Mouse (Mus musculus): ENCODE data around the gene Armc3. TPM values are rescaled to one million over a fixed set of nuclear protein-coding genes. Genes with fewer than 3 reads are reported as not detected.
A peak's percentile ranks its signal among the peaks of the same experiment; 100 is the strongest.

Gene Armc3
- polyA plus RNA-seq, 1 experiment = 0.08 TPM

DNA sequence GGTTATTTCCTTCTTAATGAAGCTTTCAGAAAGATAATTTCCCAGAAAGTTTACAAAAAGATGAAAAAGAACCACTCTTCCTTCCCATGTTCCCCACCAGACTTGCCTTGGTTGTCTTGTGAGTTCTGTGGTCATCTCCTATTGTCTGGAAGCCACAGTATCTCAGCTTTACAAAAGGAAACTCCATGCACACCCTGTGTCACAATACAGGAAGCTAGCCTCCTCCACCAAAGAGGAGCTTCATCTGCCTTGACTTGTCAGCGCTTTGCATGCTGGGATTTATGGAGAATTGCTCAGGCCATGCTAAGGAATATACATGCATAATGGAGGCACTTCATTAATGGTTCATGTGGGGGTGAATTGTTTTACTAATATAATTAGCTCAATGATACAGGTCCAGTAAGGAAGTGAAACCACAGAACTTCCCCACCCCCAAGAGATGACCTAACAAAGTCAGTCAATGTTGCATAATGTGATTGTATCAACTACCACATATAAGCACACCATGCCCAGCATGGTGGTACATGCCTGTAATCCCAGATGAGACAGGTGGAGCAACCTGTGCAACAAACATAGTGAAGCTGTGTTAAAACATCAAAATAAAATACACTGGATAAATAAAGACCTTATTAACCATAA is 152.6 kb downstream of the Armc3 start:
- no peaks in the 10 kb centered on the region for H3K36me3 ChIP-seq (ENCODE audit: control insufficient read depth, insufficient read depth, low read length)
- peak; percentile 15 for DNase-seq
- 87% methylated on average over 1 of the region's 1 CpGs for WGBS
- no peak overlapping the region for H3K27ac ChIP-seq (ENCODE audit: insufficient read depth, low read depth, low read length)
- H3K4me3 ChIP-seq (ENCODE audit: insufficient read depth, low read depth, low read length) = no peak overlapping the region
- H3K4me1 ChIP-seq (ENCODE audit: control insufficient read depth, insufficient read depth, low read length) = no peaks in the 10 kb centered on the region
- TF ChIP-seq CTCF (conservative IDR thresholded peaks at IDR 0.05; ENCODE audit: insufficient read depth, insufficient read length, low read depth, low read length) (no peak), POLR2A (IDR thresholded peaks at IDR 0.05; ENCODE audit: low read depth, low read length) (no peak)
- H3K27me3 ChIP-seq (replicated peaks; ENCODE audit: control insufficient read depth, insufficient read depth, low read length) = no peaks in the 10 kb centered on the region

DNA sequence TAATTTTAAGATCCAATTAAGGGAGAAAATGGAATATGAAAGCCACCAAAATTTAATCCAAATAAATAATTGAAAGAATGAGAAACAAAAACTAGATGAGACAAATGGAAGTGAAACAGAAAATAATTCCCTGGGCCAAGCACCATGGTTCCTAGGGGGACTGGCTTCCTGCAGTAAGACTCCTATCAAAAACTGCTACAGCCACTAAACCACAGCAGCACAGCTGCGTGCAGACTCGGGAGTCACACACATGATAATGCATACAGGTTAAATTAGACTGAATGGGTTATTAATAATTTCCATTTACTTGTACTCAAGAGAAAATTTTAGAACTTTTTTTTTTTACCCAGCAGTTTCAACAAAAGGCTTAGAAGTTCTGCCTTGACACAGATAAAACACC is 154.1 kb downstream of the Armc3 start:
- Histone ChIP-seq H3K4me3 (ENCODE audit: insufficient read depth, low read depth, low read length) (no peak overlapping the region), H3K4me1 (ENCODE audit: control insufficient read depth, insufficient read depth, low read length) (no peaks in the 10 kb centered on the region), H3K27me3 (replicated peaks; ENCODE audit: control insufficient read depth, insufficient read depth, low read length) (no peaks in the 10 kb centered on the region), H3K27ac (ENCODE audit: insufficient read depth, low read depth, low read length) (no peak overlapping the region), H3K36me3 (ENCODE audit: control insufficient read depth, insufficient read depth, low read length) (no peaks in the 10 kb centered on the region)
- WGBS = 91% methylated on average over 2 of the region's 2 CpGs
- TF ChIP-seq CTCF (conservative IDR thresholded peaks at IDR 0.05; ENCODE audit: insufficient read depth, insufficient read length, low read depth, low read length) (no peak), POLR2A (IDR thresholded peaks at IDR 0.05; ENCODE audit: low read depth, low read length) (no peak)
- no peak for DNase-seq

Other genes with a start within 250 kb of the Armc3 start
- 5.6 and 7.1 TPM in 2 replicates for gene Pip4k2a, start 201.2 kb upstream of the Armc3 start, polyA plus RNA-seq (2012; rRNA removed)
- 0.38 and 0.56 TPM in 2 replicates for gene 4930426L09Rik, start 201.0 kb upstream of the Armc3 start, polyA plus RNA-seq (2012; rRNA removed)
- gene Msrb2, start 172.1 kb downstream of the Armc3 start, polyA plus RNA-seq (2012; rRNA removed) = 45.1 and 48.6 TPM in 2 replicates
- not detected in 2 replicates for gene Ptf1a, start 246.4 kb downstream of the Armc3 start, polyA plus RNA-seq (2012; rRNA removed)